Mouse (Mus musculus) liver, embryonic 13.5 days (tissue): Measurements from ENCODE around the gene Pigyl. TPM values are rescaled to one million over a fixed set of nuclear protein-coding genes. Genes with fewer than 3 reads are reported as not detected.

Experiments
- ATAC-seq: fragments of 200-750 bp; cut with Nextera tagmentation; 2 replicates; pipeline ENCODE4 v1.8.0; 2017; ENCODE audit warnings: low read depth, mild to moderate bottlenecking, moderate number of reproducible peaks, moderate library complexity
- DNase-seq: peaks from one replicate; pipeline ENCODE4 v3.0.0; 2022
- H3K27ac ChIP-seq: fragments of 300-500 bp; sonication (generic); 2 replicates; pipeline ENCODE4 v1.5.1; 2015; ENCODE audit warnings: moderate library complexity, mild to moderate bottlenecking, inconsistent platforms
- H3K27me3 ChIP-seq: fragments of 300-500 bp; sonication (generic); 2 replicates; pipeline ENCODE4 v1.6.1; 2015; ENCODE audit warnings: mild to moderate bottlenecking, inconsistent platforms
- H3K36me3 ChIP-seq: fragments of 300-500 bp; sonication (generic); 2 replicates; pipeline ENCODE4 v1.6.1; 2015; ENCODE audit warnings: mild to moderate bottlenecking, inconsistent platforms
- H3K4me1 ChIP-seq: fragments of 300-500 bp; sonication (generic); replicated peaks from 2 replicates; pipeline ENCODE4 v1.6.1; 2015; ENCODE audit warnings: inconsistent platforms
- H3K4me2 ChIP-seq: fragments of 300-500 bp; sonication (generic); 2 replicates; pipeline ENCODE4 v1.6.1; 2015; ENCODE audit warnings: inconsistent platforms, mild to moderate bottlenecking, moderate library complexity
- H3K4me3 ChIP-seq: fragments of 300-500 bp; sonication (generic); replicated peaks from 2 replicates; pipeline ENCODE4 v1.5.1; 2015; ENCODE audit warnings: mild to moderate bottlenecking, inconsistent platforms
- H3K9ac ChIP-seq: fragments of 300-500 bp; sonication (generic); 2 replicates; pipeline ENCODE4 v1.6.1; 2015; ENCODE audit warnings: mild to moderate bottlenecking, inconsistent platforms
- H3K9me3 ChIP-seq: fragments of 300-500 bp; sonication (generic); replicated peaks from 2 replicates; pipeline ENCODE4 v1.6.1; 2016; ENCODE audit warnings: inconsistent platforms
- whole genome bisulfite sequencing: fragments of 180-500 bp; shearing (Covaris S2); methylation state at CpG from one replicate; pipeline ENCODE4 v1.1.7; 2015; ENCODE audit not compliant: insufficient replicate concordance; 5-methylcytosine and 5-hydroxymethylcytosine counted together
- polyA plus RNA-seq: library from polyadenylated mRNA; unstranded; fragments of >200 nt; fragmentation: Nextera tagmentation; extraction: Ambion mirVana; gene quantifications from 2 replicates; pipeline ENCODE4 v1.2.1, GENCODE M21; 2015

The Pigyl gene
- polyA plus RNA-seq, 1 experiment from 2014 or later: 44.6 TPM

DNA sequence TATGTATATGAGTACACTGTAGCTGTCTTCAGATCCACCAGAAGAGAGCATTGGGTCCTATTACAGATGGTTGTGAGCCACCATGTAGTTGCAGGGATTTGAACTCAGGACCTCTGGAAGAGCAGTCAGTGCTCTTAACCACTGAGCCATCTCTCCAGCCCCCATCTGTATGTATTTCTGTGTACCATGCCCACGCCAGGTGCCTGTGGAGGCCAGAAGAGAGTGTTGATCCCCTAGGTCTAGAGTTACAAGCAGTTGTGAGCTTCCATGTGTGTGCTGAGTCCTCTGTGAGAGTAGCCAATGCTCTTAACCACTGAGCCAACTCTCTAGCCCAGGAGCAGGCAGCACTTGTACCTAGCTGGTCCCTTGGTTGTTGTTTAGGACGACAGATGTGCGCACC is 32.5 kb upstream of the Pigyl start:
- H3K36me3 ChIP-seq: peaks cover 40% of the 10 kb centered on the region
- H3K27ac ChIP-seq: peak overlapping the region; percentile 70
- ATAC-seq: no peak
- no peak overlapping the region for H3K4me2 ChIP-seq
- 79% methylated on average over 3 of the region's 3 CpGs for WGBS
- H3K9me3 ChIP-seq: no peaks in the 10 kb centered on the region
- H3K4me1 ChIP-seq: peaks cover 81% of the 10 kb centered on the region
- DNase-seq: no peak
- no peak overlapping the region for H3K4me3 ChIP-seq
- no peaks in the 10 kb centered on the region for H3K27me3 ChIP-seq
- no peak overlapping the region for H3K9ac ChIP-seq

DNA sequence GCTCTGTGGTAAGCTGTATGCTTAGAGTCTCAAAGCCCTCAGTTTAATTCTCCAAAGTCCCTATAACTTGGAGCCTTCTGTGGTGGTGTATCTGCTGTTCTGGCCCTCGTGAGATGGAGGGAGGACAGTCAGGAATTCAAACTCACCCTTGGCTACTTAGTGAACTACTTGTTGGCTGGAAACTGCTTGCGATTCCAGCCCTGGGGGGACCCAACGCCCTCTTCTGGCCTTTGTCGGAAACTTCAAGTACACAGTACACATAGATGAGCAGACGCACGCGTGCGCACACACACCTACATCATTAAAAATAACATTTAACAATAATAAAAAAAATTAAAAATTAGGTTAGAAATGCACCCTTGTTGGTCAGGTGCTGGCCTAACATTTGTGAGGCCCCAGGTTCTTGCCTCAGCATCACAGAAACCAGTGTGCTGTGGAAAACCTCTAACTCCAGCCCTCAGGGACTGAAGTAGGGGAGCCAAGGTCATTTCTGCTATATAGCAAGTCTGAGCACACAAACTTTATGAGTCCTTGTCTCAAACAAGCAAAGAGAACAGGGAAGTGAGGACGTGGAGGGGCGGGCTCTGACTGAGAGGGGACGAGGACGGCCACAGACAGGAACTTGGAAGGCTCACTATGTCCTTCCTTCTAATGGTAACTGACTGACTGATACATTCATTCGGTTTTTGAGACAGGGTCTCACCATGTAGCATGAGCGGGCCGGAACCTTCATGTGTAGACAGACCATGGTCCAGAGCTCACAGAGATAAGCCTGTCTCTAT is 31.2 kb upstream of the Pigyl start:
- Histone ChIP-seq H3K9me3 (no peaks in the 10 kb centered on the region), H3K27me3 (no peaks in the 10 kb centered on the region), H3K27ac (peak overlapping the region; percentile 59), H3K36me3 (peaks cover 53% of the 10 kb centered on the region), H3K9ac (no peak overlapping the region), H3K4me2 (no peak overlapping the region), H3K4me3 (no peak overlapping the region), H3K4me1 (peaks cover 83% of the 10 kb centered on the region)
- ATAC-seq (no peak), DNase-seq (no peak)
- 79% methylated on average over 15 of the region's 15 CpGs for WGBS

DNA sequence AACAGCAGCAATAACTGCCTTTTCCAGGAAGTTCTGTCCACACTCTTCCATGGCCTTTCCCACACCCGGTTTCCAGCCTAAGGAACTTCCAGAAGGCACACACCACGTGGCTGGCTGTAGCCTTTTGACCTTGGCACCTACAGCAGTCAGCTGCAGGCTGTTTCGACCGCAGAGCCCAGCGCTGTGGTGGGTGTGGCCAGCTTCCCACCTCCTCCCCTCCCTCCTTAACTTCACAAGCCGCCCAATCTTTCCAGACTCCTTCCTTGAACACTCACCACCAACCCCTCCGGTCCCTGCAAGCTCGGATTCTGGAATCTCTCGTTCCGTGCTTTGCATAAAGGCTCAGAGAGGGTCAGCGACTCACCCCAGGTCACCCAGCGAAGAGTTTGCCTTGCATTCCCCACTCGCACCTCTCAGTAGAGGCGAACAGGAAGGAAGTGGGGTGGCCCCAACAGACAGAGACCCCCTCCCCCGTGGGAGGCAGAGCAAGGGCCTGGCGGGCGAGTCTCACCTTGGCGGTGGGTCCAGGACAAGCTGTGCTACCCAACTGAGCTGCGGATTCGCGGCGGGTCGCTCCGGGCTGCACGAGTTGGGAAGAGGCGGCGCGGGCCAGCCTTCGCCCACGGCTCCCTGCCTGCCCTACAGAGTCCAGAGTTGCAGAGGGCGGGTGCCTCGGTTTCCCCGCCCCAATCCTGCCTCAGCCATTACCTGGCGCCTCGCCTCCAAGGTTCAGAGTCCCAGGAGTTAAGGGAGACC is 25.2 kb upstream of the Pigyl start:
- Histone ChIP-seq H3K9ac (peak overlapping the region; percentile 91), H3K36me3 (peaks cover 61% of the 10 kb centered on the region), H3K4me3 (peak overlapping the region; percentile 75), H3K4me1 (peaks cover 84% of the 10 kb centered on the region), H3K27me3 (no peaks in the 10 kb centered on the region), H3K9me3 (no peaks in the 10 kb centered on the region), H3K27ac (peak overlapping the region; percentile 96), H3K4me2 (peak overlapping the region; percentile 99)
- under 1% methylated on average over 35 of the region's 35 CpGs for WGBS
- DNase-seq (peak; percentile 57), ATAC-seq (peak; percentile 62)

DNA sequence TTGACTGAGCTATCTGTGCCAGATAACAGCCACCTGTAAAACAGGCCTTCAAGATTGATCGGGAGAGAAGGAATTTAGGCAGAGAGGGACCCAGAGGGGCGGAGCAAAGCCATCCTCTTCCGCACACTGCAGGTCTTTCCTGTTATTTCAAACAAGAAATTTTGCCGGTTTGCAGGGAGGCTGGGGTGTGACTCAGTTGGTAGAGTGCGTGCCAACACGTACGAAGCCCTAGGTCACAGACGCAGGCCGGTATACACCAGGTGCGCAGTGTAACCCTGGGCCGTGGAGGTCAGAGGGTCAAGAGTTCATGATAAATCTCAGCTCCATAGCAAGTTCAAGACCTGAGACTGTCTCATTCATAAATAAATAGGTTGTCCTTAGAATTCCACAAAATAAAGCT is 24.4 kb upstream of the Pigyl start:
- peaks cover 86% of the 10 kb centered on the region for H3K4me1 ChIP-seq
- peaks cover 53% of the 10 kb centered on the region for H3K36me3 ChIP-seq
- DNase-seq: no peak
- peak overlapping the region; percentile 75 for H3K4me3 ChIP-seq
- WGBS: 51% methylated on average over 11 of the region's 11 CpGs
- H3K27ac ChIP-seq: peak overlapping the region; percentile 96
- peak overlapping the region; percentile 99 for H3K4me2 ChIP-seq
- H3K9ac ChIP-seq: peak overlapping the region; percentile 91
- no peaks in the 10 kb centered on the region for H3K9me3 ChIP-seq
- H3K27me3 ChIP-seq: no peaks in the 10 kb centered on the region
- no peak for ATAC-seq

DNA sequence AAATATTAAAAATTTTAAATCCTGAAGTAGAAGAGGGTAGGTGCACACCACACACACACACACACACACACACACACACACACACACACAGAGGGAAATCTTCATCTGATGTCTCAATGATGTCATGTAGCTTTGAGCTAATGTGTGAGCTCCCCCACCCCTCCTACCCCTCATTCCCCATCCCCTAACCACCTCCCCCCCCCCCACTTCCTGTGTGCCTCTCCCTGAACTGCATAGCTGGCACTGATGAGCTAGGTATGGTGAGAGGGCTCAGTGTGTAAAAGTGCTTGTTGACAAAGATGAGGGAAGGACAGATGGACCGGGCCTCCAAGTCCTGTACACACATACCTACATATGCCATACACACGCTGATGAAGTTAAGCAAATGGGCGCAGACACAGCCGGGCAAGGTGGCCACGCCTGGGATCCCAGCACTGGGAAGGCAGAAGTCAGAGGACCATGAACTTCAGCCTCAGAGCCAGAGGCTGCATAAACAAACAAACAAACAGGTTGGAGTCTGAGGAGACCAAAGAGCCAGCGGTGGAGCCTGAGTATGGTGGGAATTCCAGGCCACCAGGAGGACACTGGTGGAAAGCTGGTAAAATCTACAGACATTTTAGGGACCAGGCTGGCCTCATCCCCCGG is 22.3 kb upstream of the Pigyl start:
- 46% methylated on average over 7 of the region's 7 CpGs for WGBS
- no peak for DNase-seq
- Histone ChIP-seq H3K27me3 (no peaks in the 10 kb centered on the region), H3K27ac (peak overlapping the region; percentile 96), H3K4me2 (peak overlapping the region; percentile 99), H3K9ac (peak overlapping the region; percentile 91), H3K9me3 (no peaks in the 10 kb centered on the region), H3K36me3 (peaks cover 32% of the 10 kb centered on the region), H3K4me1 (peaks cover 89% of the 10 kb centered on the region), H3K4me3 (peak overlapping the region; percentile 75)
- no peak for ATAC-seq

DNA sequence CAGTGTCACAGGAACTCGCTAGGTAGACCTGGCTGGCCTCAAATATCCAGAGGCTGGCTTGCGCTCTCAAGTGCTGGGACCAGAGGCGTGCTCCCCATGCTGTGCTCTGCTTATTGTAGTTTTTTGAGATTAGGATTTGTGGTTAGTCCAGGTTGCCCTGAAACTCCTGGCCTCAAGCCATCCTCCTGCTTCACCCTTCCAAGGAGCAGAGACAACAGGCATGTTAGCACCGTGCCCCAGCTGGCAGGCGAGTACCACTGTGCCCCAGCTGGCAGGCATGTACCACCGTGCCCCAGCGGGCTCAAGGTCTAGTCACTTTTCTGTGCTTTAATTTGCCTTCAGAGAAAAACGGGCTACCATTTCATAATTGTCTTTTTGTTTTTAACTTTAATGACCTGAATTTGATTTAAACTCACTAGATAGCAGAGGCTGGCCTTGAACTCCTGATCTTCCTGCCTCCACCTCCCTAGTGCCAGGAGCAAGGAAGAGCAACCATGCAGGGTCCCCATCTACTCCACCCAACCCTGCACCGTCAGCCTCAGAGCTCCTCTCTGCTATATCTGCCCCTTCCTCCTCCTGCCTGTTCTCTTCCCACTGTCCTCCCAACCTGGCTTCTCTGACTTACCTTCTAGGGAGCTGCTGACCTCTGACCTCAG is 21.5 kb upstream of the Pigyl start:
- H3K9me3 ChIP-seq: no peaks in the 10 kb centered on the region
- peak overlapping the region; percentile 75 for H3K4me3 ChIP-seq
- DNase-seq (no peak), ATAC-seq (peak; percentile 59)
- WGBS: 37% methylated on average over 9 of the region's 9 CpGs
- H3K27ac ChIP-seq: peak overlapping the region; percentile 96
- peaks cover 24% of the 10 kb centered on the region for H3K36me3 ChIP-seq
- peak overlapping the region; percentile 91 for H3K9ac ChIP-seq
- peak overlapping the region; percentile 99 for H3K4me2 ChIP-seq
- peaks cover 81% of the 10 kb centered on the region for H3K4me1 ChIP-seq
- no peaks in the 10 kb centered on the region for H3K27me3 ChIP-seq

DNA sequence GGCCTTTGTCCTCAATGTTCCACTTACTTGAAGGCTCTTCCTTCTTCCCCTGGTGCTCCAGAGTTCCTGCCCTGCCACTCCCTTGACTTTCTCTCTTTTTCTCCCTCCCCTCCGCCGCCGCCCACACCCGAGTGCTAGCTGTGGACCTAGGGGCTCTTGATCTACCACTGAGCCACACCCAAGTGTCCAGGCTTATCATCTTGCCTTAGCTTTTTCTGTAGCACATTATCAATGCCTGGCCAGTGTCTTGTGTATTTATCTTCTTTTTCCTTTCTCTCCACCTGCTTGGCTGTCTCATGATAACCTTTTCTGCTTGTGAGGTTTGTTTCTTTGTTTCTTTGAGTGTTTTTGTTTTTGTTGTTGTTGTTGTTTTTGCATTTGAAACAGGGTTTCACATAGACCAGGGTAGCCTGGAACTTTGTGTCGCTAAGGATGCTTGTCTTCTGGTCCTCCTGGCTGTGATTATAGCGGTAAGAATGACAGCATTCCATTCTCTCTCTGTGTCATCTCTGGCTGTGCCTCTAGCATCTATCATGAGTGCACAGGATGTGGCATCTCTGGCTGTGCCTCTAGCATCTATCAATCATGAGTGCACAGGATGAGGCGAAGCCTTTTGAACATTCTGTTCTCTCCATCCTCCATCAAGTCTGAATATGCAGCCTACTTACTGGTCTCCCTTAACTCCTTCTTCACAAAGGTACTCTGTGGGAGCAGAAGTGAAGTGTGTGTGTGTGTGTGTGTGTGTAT is 20.8 kb upstream of the Pigyl start, which contains the start of gene Acp5:
Gene Acp5, minus strand, starts transcription at position 68 of the 747 bp plus-strand sequence.
- WGBS: 21% methylated on average over 7 of the region's 7 CpGs
- Histone ChIP-seq H3K9ac (peak within 1 kb of the TSS; percentile 91), H3K27me3 (no peaks in the 10 kb centered on the region), H3K9me3 (no peaks in the 10 kb centered on the region), H3K4me3 (peak within 1 kb of the TSS; percentile 75), H3K4me1 (peaks cover 74% of the 10 kb centered on the region), H3K4me2 (peak within 1 kb of the TSS; percentile 99), H3K36me3 (peaks cover 17% of the 10 kb centered on the region), H3K27ac (peak within 1 kb of the TSS; percentile 96)
- peak; percentile 87 for DNase-seq
- ATAC-seq: peak; percentile 84

DNA sequence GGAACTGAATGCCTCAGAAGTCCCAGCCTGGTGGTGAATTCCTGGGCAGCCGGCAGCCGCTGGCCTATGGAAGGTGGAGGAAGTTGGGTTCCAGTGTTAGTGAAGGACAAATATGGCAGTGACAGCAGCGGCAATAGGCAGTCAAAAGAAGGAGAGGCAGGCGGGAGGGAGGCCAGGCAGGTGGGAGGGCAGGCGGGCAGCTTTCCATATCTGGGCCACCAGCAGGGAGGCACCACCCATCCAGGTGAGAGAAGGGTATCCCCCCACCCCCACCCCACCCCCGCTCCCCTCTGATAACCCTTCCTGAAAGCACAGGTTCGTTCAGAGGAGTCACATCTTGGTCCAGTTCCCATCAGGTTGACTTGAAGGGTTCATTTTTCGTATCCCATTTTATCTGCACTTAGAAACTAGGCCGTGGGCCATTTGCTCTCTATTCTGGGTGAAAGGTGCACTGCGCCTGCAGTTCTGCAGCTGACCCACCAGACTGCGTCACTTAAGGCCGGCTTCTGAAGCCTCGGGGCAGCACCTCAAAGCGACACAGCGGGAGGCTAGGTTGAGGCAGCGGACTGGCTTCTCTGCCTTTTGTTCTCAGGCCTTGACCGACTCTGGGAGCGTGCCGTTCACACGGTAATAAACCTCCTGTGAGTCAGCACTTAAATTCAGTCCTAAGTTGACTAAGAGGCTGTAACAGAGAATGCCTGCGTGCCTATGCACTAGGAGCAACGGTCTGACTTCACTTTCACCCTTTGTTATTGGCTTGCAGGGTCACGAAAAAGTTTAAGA is 19.7 kb upstream of the Pigyl start:
- Histone ChIP-seq H3K4me2 (peak overlapping the region; percentile 99), H3K27me3 (no peaks in the 10 kb centered on the region), H3K27ac (peak overlapping the region; percentile 96), H3K9ac (peak overlapping the region; percentile 91), H3K4me3 (peak overlapping the region; percentile 75), H3K9me3 (no peaks in the 10 kb centered on the region), H3K36me3 (peaks cover 6% of the 10 kb centered on the region; the same call in 1 of the 2 replicates), H3K4me1 (peaks cover 63% of the 10 kb centered on the region)
- WGBS: 25% methylated on average over 23 of the region's 23 CpGs
- DNase-seq (peak; percentile 54), ATAC-seq (peak; percentile 30)

DNA sequence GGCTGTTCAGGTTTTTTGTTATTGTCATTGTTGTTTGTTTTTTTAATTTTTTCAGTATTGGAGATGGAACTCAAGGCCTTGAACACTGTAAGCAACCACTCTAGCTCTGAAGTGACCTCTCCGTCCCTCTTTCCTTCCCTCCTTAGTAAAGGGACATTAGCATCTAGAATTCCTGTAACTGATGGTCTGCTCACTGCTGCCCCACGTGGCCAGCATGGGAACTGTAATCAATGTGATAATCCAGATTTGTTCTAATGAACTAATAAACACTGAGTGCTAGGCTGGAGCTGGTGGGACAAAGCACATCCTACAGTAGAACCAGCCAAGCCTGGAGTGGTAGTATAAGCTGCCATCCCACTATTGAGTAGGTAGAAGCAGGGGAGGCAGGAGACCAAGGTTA is 18.2 kb upstream of the Pigyl start:
- no peaks in the 10 kb centered on the region for H3K27me3 ChIP-seq
- peaks cover 1% of the 10 kb centered on the region; the same call in 1 of the 2 replicates for H3K36me3 ChIP-seq
- ATAC-seq (no peak), DNase-seq (no peak)
- 25% methylated on average over 2 of the region's 2 CpGs for WGBS
- H3K27ac ChIP-seq: no peak overlapping the region
- no peak overlapping the region for H3K9ac ChIP-seq
- no peak overlapping the region for H3K4me3 ChIP-seq
- H3K4me2 ChIP-seq: no peak overlapping the region
- H3K4me1 ChIP-seq: peaks cover 48% of the 10 kb centered on the region
- H3K9me3 ChIP-seq: no peaks in the 10 kb centered on the region

DNA sequence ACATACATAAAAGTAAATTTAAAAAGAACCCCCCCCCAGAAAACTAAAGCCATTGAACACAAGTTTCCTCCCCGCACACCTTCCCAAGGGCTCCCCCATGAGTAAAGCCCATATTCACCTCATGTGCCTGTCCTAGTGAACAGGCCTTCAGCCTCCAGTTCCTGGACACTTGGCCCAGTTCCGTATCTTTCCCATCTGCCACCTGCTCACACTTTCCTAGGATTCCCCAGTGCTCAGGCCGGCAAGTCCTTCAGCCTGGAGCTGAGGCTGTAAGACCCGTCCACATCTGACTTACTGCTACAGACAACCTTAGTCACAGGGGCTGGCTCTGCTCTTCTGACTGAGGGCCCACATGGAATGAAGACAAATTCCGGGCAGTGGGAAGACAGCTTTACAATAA is 16.9 kb upstream of the Pigyl start:
- no peak for ATAC-seq
- 80% methylated on average over 5 of the region's 5 CpGs for WGBS

More for the DNA sequence above, 16.9 kb upstream of the Pigyl start:
- no peaks in the 10 kb centered on the region for H3K36me3 ChIP-seq
- H3K27ac ChIP-seq: no peak overlapping the region
- H3K27me3 ChIP-seq: no peaks in the 10 kb centered on the region
- no peak overlapping the region for H3K4me3 ChIP-seq
- no peak overlapping the region for H3K9ac ChIP-seq
- H3K9me3 ChIP-seq: no peaks in the 10 kb centered on the region
- no peak overlapping the region for H3K4me2 ChIP-seq
- DNase-seq: no peak
- H3K4me1 ChIP-seq: peaks cover 38% of the 10 kb centered on the region
